Mouse (Mus musculus): ENCODE data around the gene Tdg. TPM values are rescaled to one million over a fixed set of nuclear protein-coding genes. Genes with fewer than 3 reads are reported as not detected.
A peak's percentile ranks its signal among the peaks of the same experiment; 100 is the strongest.

The Tdg gene
- total RNA-seq, 4 experiments from 2014 or later, result 22.9 to 35.7 (median 25.1) TPM

DNA sequence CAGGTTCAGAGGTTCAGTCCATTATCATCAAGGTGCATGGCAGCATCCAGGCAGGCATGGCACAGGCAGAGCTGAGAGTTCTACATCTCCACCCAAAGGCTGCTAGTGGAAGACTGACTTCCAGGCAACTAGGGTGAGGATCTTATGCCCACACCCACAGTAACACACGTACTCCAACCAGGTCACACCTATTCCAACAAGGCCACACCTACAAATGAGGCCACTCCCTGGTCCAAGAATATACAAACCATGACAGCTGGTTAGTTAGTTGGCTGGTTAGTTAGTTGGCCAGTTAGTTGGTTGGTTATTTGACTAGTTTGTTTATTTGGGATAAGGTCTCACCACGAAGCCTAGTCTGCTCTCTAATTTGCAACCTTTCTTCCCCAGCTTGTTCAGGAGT lies 33.7 kb downstream of the Tdg start:
- DNase-seq, result no peak

DNA sequence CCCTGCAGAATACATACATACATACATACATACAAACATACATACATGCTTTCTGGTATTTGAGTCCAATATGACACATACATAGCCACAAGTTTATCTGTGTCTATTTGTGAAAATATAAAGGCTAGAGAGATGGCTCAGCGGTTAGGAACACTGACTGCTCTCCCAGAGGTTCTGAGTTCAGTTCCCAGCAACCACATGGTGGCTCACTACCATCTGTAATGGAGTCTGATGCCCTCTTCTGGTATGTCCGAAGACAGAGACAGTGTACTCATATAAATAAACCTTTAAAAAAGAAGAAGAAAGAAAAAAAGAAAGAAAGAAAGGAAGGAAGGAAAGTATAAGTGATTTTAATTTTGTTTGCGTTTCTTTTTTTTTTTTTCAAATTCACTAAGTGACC lies 36.3 kb downstream of the Tdg start:
- DNase-seq, result no peak

GRCm38 (mm10) chr10:82666436-82667234 lies 37.0 kb downstream of the Tdg start:
- peak; percentile 69 for DNase-seq

DNA sequence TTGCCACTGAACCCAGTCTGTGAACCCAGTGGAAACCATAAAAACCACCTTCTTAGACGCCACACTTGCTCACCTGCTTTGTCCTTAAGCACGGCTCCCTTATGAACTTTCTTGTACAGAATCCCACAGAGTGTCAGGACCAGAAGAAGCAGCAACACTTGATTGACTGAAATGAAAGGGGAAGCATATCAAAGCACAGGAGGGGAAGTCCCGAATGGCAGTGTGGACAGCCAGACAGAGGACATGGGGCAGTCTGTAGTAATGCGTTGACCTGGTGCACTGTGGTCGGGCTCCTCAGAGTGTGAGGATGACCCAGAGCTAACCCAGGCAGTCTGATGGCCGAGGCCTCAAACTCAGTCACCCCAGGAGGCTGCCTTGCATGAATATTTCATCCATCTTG lies 40.6 kb downstream of the Tdg start:
- DNase-seq, result no peak

DNA sequence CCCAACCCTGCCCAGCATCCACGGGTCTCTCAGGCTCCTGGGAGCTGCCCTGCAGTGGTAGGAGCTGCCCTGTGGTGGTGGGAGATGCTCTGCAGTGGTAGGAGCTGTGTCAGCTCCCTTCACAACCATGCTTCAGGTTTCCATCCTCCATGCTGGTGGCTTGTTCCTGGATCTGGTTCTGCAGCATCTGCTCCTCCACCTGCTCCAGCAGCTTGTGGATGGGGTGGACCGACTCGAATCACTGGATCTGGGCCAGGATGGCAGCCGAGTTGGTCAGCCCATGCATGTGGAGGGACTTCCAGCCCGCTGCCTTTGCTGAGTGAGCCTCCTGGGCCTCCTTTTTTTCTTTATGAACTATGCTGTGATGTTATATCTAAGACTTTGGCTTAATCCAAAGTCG lies 47.3 kb downstream of the Tdg start:
- no peak for DNase-seq

- no peak for DNase-seq
Measured at GRCm38 (mm10) chr10:82680769-82681168, 51.1 kb downstream of the Tdg start.

DNA sequence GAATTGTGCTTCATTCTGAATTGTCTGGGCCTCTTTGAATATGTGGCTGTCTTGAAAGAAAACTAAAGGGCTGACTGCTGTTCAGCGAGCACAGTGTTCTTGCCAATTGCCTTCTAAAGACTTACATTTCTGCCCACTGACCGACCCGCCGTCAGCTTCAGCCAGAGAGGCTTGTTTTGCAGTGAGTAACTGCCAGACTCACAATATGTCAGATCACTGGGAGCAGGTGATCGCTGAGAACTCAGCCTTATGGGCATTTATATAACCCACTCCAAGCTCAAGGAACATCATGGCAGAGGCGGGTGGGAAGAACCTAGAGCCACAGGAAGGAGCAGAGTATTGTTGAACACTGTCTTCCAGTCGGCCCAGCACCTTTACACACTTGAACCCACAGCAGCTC lies 52.0 kb downstream of the Tdg start:
- no peak for DNase-seq

GRCm38 (mm10) chr10:82685440-82685839 lies 55.8 kb downstream of the Tdg start:
- DNase-seq, result no peak

- no peak for DNase-seq
Measured at GRCm38 (mm10) chr10:82689681-82690211, 60.1 kb downstream of the Tdg start.

GRCm38 (mm10) chr10:82690494-82690893 lies 60.9 kb downstream of the Tdg start, which contains the start of gene Glt8d2:
TSS of gene Glt8d2 (minus strand) at chr10:82690650.
- peak; percentile 22 for DNase-seq

GRCm38 (mm10) chr10:82695956-82696355 lies 66.3 kb downstream of the Tdg start, which contains the start of gene Hcfc2:
TSS of gene Hcfc2 (plus strand) at chr10:82696160.
- no peak for DNase-seq

DNA sequence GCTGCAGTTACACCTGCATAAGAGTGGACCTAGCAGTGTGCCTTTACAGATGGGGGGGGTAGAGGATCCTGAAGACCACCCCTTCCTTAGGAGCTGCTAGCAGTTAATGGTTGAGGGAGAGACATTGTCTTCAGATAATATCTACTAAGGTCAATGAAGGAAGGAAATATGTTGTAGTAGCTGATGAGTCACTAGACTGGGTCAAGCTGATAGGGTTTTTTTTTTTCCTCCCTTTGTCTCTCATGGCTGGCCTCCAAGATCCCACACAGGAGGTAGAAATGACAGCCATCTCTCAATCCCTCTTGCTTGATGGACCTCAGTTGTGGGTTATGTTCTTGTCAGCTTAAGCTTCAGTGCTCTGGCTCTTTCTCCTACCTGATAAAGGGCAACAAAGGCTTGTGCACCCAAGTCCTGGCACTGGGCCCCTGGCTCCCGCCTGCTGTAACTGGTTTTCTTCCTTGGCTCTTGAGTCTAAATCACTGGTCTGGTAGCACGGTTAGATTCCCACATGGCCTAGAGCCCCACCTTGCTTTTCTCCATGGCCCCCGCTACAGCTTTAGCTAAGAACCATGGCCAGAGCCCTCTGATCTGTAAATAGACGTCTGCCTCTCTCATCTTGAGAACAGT lies 66.9 kb downstream of the Tdg start:
- peak; percentile 10 for DNase-seq

DNA sequence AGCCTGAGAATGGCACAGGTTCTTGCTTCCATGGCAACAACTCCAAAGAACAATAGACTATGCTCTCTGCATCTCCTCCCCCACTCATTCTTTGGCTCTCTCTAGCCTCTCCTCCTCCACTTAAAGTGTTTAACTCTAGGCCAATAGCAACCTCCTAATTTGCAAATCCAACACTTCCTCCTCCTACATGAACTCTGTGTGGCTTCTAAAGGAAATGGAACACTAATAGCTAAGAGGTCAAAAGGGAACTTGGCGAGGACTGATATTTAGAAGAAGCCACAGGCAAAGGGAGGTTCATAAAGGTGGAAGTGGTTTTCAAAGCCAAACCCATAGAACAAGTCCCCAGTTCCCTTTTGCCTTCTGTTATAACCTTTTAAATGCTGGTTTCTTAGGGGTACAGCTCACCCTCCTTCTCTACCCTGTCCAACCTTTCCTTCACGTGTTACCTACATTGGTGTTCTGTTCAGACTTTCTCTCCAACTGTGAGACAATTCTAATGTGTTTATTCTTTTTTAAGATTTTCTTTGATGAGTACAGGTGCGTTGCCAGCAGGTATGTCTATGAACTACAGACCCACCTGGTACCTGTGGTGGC lies 67.8 kb downstream of the Tdg start:
- no peak for DNase-seq

- DNase-seq, result peak; percentile 82
Measured at GRCm38 (mm10) chr10:82698712-82699261, 69.2 kb downstream of the Tdg start.

DNA sequence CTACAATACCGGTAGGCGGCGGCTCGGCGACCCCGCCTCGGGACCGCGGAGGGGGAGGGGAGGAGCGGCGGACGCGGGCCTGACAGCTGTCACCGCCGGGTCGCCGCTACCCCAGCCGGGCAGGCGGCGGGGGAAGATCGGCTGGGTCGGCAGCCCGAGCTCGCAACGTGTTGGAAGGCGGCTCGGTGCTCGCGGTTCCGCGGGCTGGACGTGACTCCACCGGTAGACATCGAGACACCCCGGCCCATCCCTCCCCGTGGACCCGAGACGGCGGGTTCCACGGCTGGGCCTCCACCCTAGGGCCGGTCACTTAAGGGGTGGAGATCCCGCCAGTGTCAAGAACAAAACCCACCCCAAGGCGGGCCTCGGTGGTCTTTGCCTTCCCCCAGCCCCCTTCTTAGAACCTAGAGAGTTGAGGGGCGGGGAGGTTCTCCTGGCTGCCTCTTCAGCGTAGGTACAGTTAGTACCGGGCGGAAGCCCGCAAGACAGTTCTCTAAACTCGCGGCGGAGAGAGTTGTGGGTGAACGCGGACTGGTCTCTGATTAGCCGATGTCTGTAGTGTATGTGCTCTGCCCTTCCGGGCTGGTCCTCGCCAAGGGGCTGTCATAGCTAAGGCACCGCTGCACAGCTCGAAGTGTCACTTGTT lies 69.8 kb downstream of the Tdg start:
- no peak for DNase-seq

Other genes with a start within 250 kb of the Tdg start
- gene Gm1553, start 137.2 kb upstream of the Tdg start, total RNA-seq (2022), result not detected
- 10 to 100 TPM; 21.7 to 25.7 (median 22.3) TPM for gene 1190007I07Rik, start 6.6 kb upstream of the Tdg start, total RNA-seq (2022)
- gene Glt8d2, start 60.8 kb downstream of the Tdg start, total RNA-seq (2022), result 1 to 10 TPM; 1.0 to 4.3 (median 2.7) TPM
- gene Hcfc2, start 66.3 kb downstream of the Tdg start, total RNA-seq (2022), result 10 to 100 TPM; 31.6 to 43.2 (median 34.7) TPM
- gene Nfyb, start 134.3 kb downstream of the Tdg start, total RNA-seq (2022), result 10 to 100 TPM; 16.5 to 28.9 (median 24.6) TPM
- gene Txnrd1, start 204.1 kb downstream of the Tdg start, total RNA-seq (2022), result 100 to 1,000 TPM in 2 of 4 experiments, 10 to 100 TPM in 2; 75.8 to 107 (median 91.5) TPM
- gene Eid3, start 236.8 kb downstream of the Tdg start, total RNA-seq (2022), result 1 to 10 TPM; 1.5 to 3.5 (median 3.0) TPM